Mouse (Mus musculus): Measurements from ENCODE around the gene Olfr1555-ps1. TPM values are rescaled to one million over a fixed set of nuclear protein-coding genes. Genes with fewer than 3 reads are reported as not detected.

Olfr1555-ps1 gene
- not detected for polyA plus RNA-seq (2014; fragmentation: Illumina TruSeq; extraction: RNeasy Lipid Tissue Mini Kit (QIAGEN cat#74804); ENCODE audit: low read depth, low replicate concordance)

DNA sequence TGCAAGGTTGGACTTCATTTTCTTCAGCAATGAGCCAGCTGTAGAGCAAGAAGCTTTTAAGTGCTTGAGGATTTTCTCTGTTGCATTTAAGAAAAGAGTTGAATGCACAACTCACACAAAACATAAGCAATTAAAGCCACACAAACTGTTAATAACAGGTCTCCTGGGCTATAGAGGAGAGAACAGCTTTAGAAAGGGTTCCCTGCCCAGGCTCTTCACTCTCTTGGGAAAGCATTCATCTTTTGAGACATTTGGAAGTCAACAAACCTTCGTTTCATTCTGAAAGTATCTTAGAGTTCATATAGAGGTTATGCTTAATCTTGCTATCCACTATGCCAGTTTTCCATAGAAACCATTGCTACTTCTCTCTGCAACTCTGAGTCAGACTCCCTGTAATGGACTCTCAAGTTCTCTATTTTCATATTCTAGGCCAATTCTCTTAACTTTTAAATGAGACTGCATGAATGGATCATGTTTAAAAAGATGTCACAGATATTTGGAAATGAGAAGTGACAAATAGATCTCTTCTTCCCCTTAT is at the start of gene Olfr1555-ps1:
TSS of gene Olfr1555-ps1 (minus strand) at position 51 of the 538 bp plus-strand sequence.

DNA sequence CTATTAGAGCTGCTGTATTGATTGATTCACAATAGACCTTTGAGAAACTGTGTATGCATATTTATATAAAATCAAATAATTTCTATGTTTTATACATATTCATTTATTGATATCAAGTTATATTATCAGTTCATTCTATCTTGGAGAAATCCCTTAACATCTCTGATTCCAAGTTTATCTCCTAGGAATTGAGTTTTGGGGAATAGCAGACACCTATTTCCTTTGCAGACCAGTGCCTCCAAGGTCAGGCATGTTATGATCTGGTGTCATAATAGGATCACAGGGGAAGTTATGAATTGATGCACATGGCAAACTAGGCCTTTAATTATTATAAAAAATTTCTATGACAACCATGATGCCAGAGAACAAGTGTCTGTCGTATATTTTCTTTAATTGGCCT is 30.4 kb upstream of the Olfr1555-ps1 start, which contains the start of gene Olfr1431:
TSS of gene Olfr1431 (plus strand) at position 301 of the 400 bp plus-strand sequence.

DNA sequence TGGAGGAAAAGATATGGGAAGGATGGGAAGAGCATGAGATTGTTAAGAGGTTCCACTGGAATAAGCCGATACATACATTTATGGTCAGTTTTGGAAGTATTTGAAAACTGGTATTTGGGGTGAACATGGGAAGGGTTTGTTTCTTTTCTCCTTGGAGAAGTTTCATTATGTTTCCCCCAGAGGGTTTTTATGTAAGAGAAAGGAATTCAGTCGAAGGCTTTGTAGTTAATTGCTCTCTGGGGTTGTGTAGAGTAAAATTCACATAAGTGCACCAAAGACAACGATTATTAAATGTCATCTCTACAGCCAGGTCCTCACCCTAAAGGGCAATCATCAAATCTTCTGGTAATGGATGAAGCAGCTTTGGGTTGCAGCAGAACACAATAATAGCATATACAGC is 46.8 kb downstream of the Olfr1555-ps1 start, which contains the start of gene Olfr76:
TSS of gene Olfr76 (minus strand) at position 101 of the 400 bp plus-strand sequence.

DNA sequence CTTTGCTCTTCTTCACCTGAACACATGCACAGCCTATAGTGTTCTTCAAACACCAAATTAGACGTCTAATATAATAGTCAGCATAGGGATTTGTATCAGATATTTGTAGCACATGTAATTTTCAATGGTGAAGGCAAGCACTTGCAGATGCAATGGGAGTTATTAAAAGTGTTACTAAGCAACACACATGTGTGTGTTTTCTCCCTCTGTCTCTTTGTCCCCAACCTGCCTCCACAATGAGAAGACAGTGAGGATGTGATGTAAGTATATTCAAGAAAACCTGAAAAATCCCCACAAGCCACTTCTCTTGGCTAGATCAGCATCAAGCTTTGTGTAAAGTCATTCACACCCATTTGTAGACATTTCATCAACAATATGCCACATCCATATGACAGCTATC is 54.1 kb downstream of the Olfr1555-ps1 start, which contains the start of gene Olfr1428:
TSS of gene Olfr1428 (minus strand) at position 101 of the 400 bp plus-strand sequence.

Other genes starting within 250 kb of the Olfr1555-ps1 start
- gene Osbp, start 204.2 kb downstream of the Olfr1555-ps1 start, polyA plus RNA-seq (2014; fragmentation: Illumina TruSeq; extraction: RNeasy Lipid Tissue Mini Kit (QIAGEN cat#74804); ENCODE audit: low read depth, low replicate concordance): 38.0 TPM
- gene Olfr1423, start 128.8 kb downstream of the Olfr1555-ps1 start, polyA plus RNA-seq (2014; fragmentation: Illumina TruSeq; extraction: RNeasy Lipid Tissue Mini Kit (QIAGEN cat#74804); ENCODE audit: low read depth, low replicate concordance): not detected
- gene Olfr1424, start 107.4 kb downstream of the Olfr1555-ps1 start, polyA plus RNA-seq (2014; fragmentation: Illumina TruSeq; extraction: RNeasy Lipid Tissue Mini Kit (QIAGEN cat#74804); ENCODE audit: low read depth, low replicate concordance): not detected
- gene Olfr1425, start 92.4 kb downstream of the Olfr1555-ps1 start, polyA plus RNA-seq (2014; fragmentation: Illumina TruSeq; extraction: RNeasy Lipid Tissue Mini Kit (QIAGEN cat#74804); ENCODE audit: low read depth, low replicate concordance): not detected
- not detected for gene Olfr1426, start 78.1 kb downstream of the Olfr1555-ps1 start, polyA plus RNA-seq (2014; fragmentation: Illumina TruSeq; extraction: RNeasy Lipid Tissue Mini Kit (QIAGEN cat#74804); ENCODE audit: low read depth, low replicate concordance)
- not detected for gene Olfr1427, start 66.8 kb downstream of the Olfr1555-ps1 start, polyA plus RNA-seq (2014; fragmentation: Illumina TruSeq; extraction: RNeasy Lipid Tissue Mini Kit (QIAGEN cat#74804); ENCODE audit: low read depth, low replicate concordance)
- not detected for gene Olfr1428, start 54.2 kb downstream of the Olfr1555-ps1 start, polyA plus RNA-seq (2014; fragmentation: Illumina TruSeq; extraction: RNeasy Lipid Tissue Mini Kit (QIAGEN cat#74804); ENCODE audit: low read depth, low replicate concordance)
- gene Olfr76, start 46.9 kb downstream of the Olfr1555-ps1 start, polyA plus RNA-seq (2014; fragmentation: Illumina TruSeq; extraction: RNeasy Lipid Tissue Mini Kit (QIAGEN cat#74804); ENCODE audit: low read depth, low replicate concordance): not detected
- gene Olfr1431, start 30.5 kb upstream of the Olfr1555-ps1 start, polyA plus RNA-seq (2014; fragmentation: Illumina TruSeq; extraction: RNeasy Lipid Tissue Mini Kit (QIAGEN cat#74804); ENCODE audit: low read depth, low replicate concordance): not detected
- gene Olfr1432, start 62.5 kb upstream of the Olfr1555-ps1 start, polyA plus RNA-seq (2014; fragmentation: Illumina TruSeq; extraction: RNeasy Lipid Tissue Mini Kit (QIAGEN cat#74804); ENCODE audit: low read depth, low replicate concordance): not detected
- not detected for gene Olfr262, start 71.5 kb upstream of the Olfr1555-ps1 start, polyA plus RNA-seq (2014; fragmentation: Illumina TruSeq; extraction: RNeasy Lipid Tissue Mini Kit (QIAGEN cat#74804); ENCODE audit: low read depth, low replicate concordance)
- not detected for gene Olfr235, start 90.9 kb upstream of the Olfr1555-ps1 start, polyA plus RNA-seq (2014; fragmentation: Illumina TruSeq; extraction: RNeasy Lipid Tissue Mini Kit (QIAGEN cat#74804); ENCODE audit: low read depth, low replicate concordance)
- not detected for gene Olfr1434, start 109.7 kb upstream of the Olfr1555-ps1 start, polyA plus RNA-seq (2014; fragmentation: Illumina TruSeq; extraction: RNeasy Lipid Tissue Mini Kit (QIAGEN cat#74804); ENCODE audit: low read depth, low replicate concordance)
- not detected for gene Olfr1436, start 129.0 kb upstream of the Olfr1555-ps1 start, polyA plus RNA-seq (2014; fragmentation: Illumina TruSeq; extraction: RNeasy Lipid Tissue Mini Kit (QIAGEN cat#74804); ENCODE audit: low read depth, low replicate concordance)
- not detected for gene Olfr1437, start 155.0 kb upstream of the Olfr1555-ps1 start, polyA plus RNA-seq (2014; fragmentation: Illumina TruSeq; extraction: RNeasy Lipid Tissue Mini Kit (QIAGEN cat#74804); ENCODE audit: low read depth, low replicate concordance)
- gene Olfr1438-ps1, start 165.8 kb upstream of the Olfr1555-ps1 start, polyA plus RNA-seq (2014; fragmentation: Illumina TruSeq; extraction: RNeasy Lipid Tissue Mini Kit (QIAGEN cat#74804); ENCODE audit: low read depth, low replicate concordance): not detected
- not detected for gene Olfr1440, start 217.2 kb upstream of the Olfr1555-ps1 start, polyA plus RNA-seq (2014; fragmentation: Illumina TruSeq; extraction: RNeasy Lipid Tissue Mini Kit (QIAGEN cat#74804); ENCODE audit: low read depth, low replicate concordance)
- not detected for gene Olfr1441, start 247.3 kb upstream of the Olfr1555-ps1 start, polyA plus RNA-seq (2014; fragmentation: Illumina TruSeq; extraction: RNeasy Lipid Tissue Mini Kit (QIAGEN cat#74804); ENCODE audit: low read depth, low replicate concordance)

Measured in sigmoid colon, adult 10 weeks (tissue).